Mouse (Mus musculus) liver, postnatal 0 days (tissue): ENCODE data around the gene U90926. TPM values are rescaled to one million over a fixed set of nuclear protein-coding genes. Genes with fewer than 3 reads are reported as not detected.
"Not testable (repeated sequence)": the region's sequence is repeated elsewhere in the genome, so short reads cannot be mapped to it uniquely, and the experiment has no call there.

ENCODE experiments used
- ATAC-seq: fragments of 200-750 bp; cut with Nextera tagmentation; 2 replicates; pipeline ENCODE4 v1.8.0; 2017; ENCODE audit warnings: mild to moderate bottlenecking, moderate library complexity
- DNase-seq: peaks from one replicate; pipeline ENCODE4 v3.0.0-alpha.2; 2016
- H3K27ac ChIP-seq: fragments of 300-500 bp; sonication (generic); 2 replicates; pipeline ENCODE4 v1.5.1; 2014; ENCODE audit warnings: antibody characterized with exemption, moderate library complexity, mild to moderate bottlenecking, low read depth
- H3K27me3 ChIP-seq: fragments of 300-500 bp; sonication (generic); 2 replicates; pipeline ENCODE4 v1.6.1; 2014; ENCODE audit warnings: low read length, control low read depth, mixed read lengths; ENCODE audit not compliant: insufficient read depth
- H3K36me3 ChIP-seq: fragments of 300-500 bp; sonication (generic); replicated peaks from 2 replicates; pipeline ENCODE4 v1.6.1; 2014; ENCODE audit warnings: mild to moderate bottlenecking, control low read depth, low read length, moderate library complexity, mixed read lengths; ENCODE audit not compliant: insufficient read depth
- H3K4me1 ChIP-seq: fragments of 300-500 bp; sonication (generic); 2 replicates; pipeline ENCODE4 v1.6.1; 2014; ENCODE audit warnings: antibody characterized with exemption, mild to moderate bottlenecking, control low read depth; ENCODE audit not compliant: insufficient read depth
- H3K4me2 ChIP-seq: fragments of 300-500 bp; sonication (generic); 2 replicates; pipeline ENCODE4 v1.6.1; 2014; ENCODE audit warnings: low read depth, mild to moderate bottlenecking, low read length, moderate library complexity, mixed read lengths
- H3K4me3 ChIP-seq: fragments of 300-500 bp; sonication (generic); 2 replicates; pipeline ENCODE4 v1.5.1; 2014; ENCODE audit warnings: low read depth, low read length
- H3K9ac ChIP-seq: fragments of 300-500 bp; sonication (generic); replicated peaks from 2 replicates; pipeline ENCODE4 v1.6.1; 2014; ENCODE audit warnings: mild to moderate bottlenecking, moderate library complexity
- H3K9me3 ChIP-seq: fragments of 300-500 bp; sonication (generic); 2 replicates; pipeline ENCODE4 v1.6.1; 2016; ENCODE audit warnings: mild to moderate bottlenecking, control low read depth, low read length, mixed read lengths
- CTCF ChIP-seq: sonication (generic); IDR thresholded peaks from 2 replicates; pipeline ENCODE4 v1.5.1; 2016; ENCODE audit warnings: antibody characterized with exemption, low read depth
- EP300 ChIP-seq: IDR thresholded peaks from 2 replicates; pipeline ENCODE4 v1.6.1; 2016; ENCODE audit warnings: antibody characterized with exemption, low read depth, mild to moderate bottlenecking
- WGBS: fragments of 180-500 bp; shearing (Covaris S2); extraction: QIAGEN DNeasy Blood & Tissue Kit; methylation state at CpG from one replicate; pipeline ENCODE4 v1.1.7; 2014; ENCODE audit not compliant: insufficient replicate concordance; 5-methylcytosine and 5-hydroxymethylcytosine counted together
- polyA plus RNA-seq: library from polyadenylated mRNA; unstranded; fragments of >200 nt; fragmentation: Nextera tagmentation; extraction: Ambion mirVana; gene quantifications from 2 replicates; pipeline ENCODE4 v1.2.1, GENCODE M21; 2015

U90926 gene
- polyA plus RNA-seq, 1 experiment from 2014 or later, result not detected

GRCm38 (mm10) chr5:92195716-92196115, 19.5 kb downstream of the U90926 start:
- peak; percentile 67 for TF ChIP-seq CTCF
- H3K4me2 ChIP-seq, H3K27me3 ChIP-seq, H3K4me3 ChIP-seq, H3K27ac ChIP-seq, ATAC-seq, H3K9me3 ChIP-seq, H3K9ac ChIP-seq, H3K4me1 ChIP-seq: not testable (repeated sequence)
- 50% methylated on average over 2 of the region's 2 CpGs for WGBS
- peak; percentile 42 for DNase-seq
- H3K36me3 ChIP-seq, result peaks cover 61% of the 10 kb centered on the region

- Histone ChIP-seq H3K27ac (no peak overlapping the region), H3K27me3 (no peaks in the 10 kb centered on the region), H3K9me3 (no peaks in the 10 kb centered on the region), H3K9ac (no peak overlapping the region), H3K36me3 (peaks cover 64% of the 10 kb centered on the region), H3K4me2 (no peak overlapping the region), H3K4me3 (no peak overlapping the region), H3K4me1 (no peaks in the 10 kb centered on the region)
- TF ChIP-seq EP300, result no peak
- TF ChIP-seq CTCF, result no peak
- WGBS, result 92% methylated on average over 7 of the region's 7 CpGs
- ATAC-seq (no peak), DNase-seq (no peak)
Observed at GRCm38 (mm10) chr5:92188881-92189483, 26.2 kb downstream of the U90926 start.

DNA sequence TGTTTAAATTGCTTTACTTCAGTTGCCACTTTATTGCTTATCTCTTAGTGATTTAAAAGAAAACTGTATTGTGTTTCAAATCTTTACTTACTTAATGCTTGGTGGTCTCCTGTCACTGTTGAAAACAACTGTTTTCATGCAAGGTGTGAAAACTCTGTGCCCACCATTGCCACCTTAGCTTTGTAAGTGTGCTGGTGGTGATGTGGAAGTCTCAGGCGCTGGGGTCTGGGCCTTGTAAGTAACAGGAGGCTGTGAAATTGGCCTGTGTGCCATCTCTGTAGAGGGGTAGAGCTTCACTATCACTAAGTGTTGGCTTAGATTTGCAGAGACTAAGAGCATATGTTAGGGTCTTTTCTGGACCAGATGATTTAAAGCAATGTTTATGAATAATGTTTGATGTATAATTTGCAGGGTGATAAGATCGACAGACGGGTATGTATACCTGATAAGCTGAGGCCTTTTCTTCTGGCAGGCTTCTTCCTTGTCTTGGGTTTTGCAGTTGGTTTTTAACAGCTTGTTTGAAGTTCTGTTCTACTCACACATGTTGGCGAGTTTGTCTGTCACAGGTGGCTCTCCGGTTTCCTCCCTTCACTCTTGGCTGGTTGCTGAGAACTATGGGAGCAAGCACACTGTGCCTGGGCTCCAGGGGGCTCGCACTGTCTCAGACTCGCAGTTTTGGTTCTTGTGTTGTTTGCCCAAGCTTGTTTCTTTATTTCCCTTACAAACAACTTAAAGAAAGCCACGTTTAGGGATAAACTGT, 32.0 kb downstream of the U90926 start:
- Histone ChIP-seq H3K9me3 (no peaks in the 10 kb centered on the region), H3K27ac (no peak overlapping the region), H3K4me1 (no peaks in the 10 kb centered on the region), H3K4me2 (no peak overlapping the region), H3K9ac (no peak overlapping the region), H3K4me3 (no peak overlapping the region), H3K36me3 (peaks cover 60% of the 10 kb centered on the region), H3K27me3 (no peaks in the 10 kb centered on the region)
- TF ChIP-seq EP300, result no peak
- TF ChIP-seq CTCF, result no peak
- ATAC-seq (no peak), DNase-seq (no peak)
- WGBS, result 78% methylated on average over 8 of the region's 8 CpGs

DNA sequence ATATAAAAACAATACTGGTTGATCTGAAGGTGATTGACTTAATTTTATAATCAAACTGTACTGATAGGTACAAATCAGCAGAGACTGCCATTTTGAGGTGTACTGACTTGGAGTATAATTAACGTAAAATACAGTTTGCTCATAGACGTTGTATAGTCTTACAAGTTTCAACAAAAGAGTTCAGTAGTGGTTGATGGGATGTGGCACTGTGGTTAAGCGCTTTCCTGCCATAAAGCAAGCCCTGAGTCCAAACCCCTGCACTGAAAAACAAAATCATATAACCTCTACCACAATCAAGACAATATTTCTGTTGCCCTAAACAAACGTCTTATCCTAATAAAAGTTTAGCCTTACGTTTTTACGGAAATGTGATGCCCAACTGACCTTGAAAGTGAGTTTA, 49.2 kb downstream of the U90926 start:
- DNase-seq (no peak), ATAC-seq (no peak)
- H3K4me3 ChIP-seq, result no peak overlapping the region
- H3K9me3 ChIP-seq, result no peaks in the 10 kb centered on the region
- no peaks in the 10 kb centered on the region for H3K27me3 ChIP-seq
- 75% methylated on average over 6 of the region's 6 CpGs for WGBS
- no peak overlapping the region for H3K4me2 ChIP-seq
- no peak overlapping the region for H3K27ac ChIP-seq
- H3K4me1 ChIP-seq, result no peaks in the 10 kb centered on the region
- TF ChIP-seq EP300, result no peak
- no peak for TF ChIP-seq CTCF
- peaks cover 31% of the 10 kb centered on the region for H3K36me3 ChIP-seq
- no peak overlapping the region for H3K9ac ChIP-seq

Other genes with a start within 250 kb of the U90926 start
- not detected in 2 replicates for gene Odaph, start 227.9 kb downstream of the U90926 start, polyA plus RNA-seq
- 0.73 and 0.90 TPM in 2 replicates for gene Cdkl2, start 171.5 kb downstream of the U90926 start, polyA plus RNA-seq
- gene G3bp2, start 131.7 kb downstream of the U90926 start, polyA plus RNA-seq, result 46.7 and 50.1 TPM in 2 replicates
- gene Uso1, start 77.5 kb downstream of the U90926 start, polyA plus RNA-seq, result 22.0 and 22.2 TPM in 2 replicates
- gene Ppef2, start 40.9 kb upstream of the U90926 start, polyA plus RNA-seq, result 0.15 TPM in 1 of 2 replicates, not detected in the other
- 6.1 and 7.5 TPM in 2 replicates for gene Naaa, start 62.8 kb upstream of the U90926 start, polyA plus RNA-seq
- gene Sdad1, start 95.1 kb upstream of the U90926 start, polyA plus RNA-seq, result 13.1 and 13.4 TPM in 2 replicates
- 0.20 and 0.35 TPM in 2 replicates for gene Cxcl9, start 112.7 kb upstream of the U90926 start, polyA plus RNA-seq
- 2.3 and 4.0 TPM in 2 replicates for gene Art3, start 116.4 kb upstream of the U90926 start, polyA plus RNA-seq
- gene Cxcl10, start 133.5 kb upstream of the U90926 start, polyA plus RNA-seq, result 7.5 and 8.0 TPM in 2 replicates
- 14.4 and 15.2 TPM in 2 replicates for gene Nup54, start 219.8 kb upstream of the U90926 start, polyA plus RNA-seq